Mouse (Mus musculus) bone marrow macrophage, adult 2 months (primary cell): ENCODE results near the gene Inpp5k. TPM values are rescaled to one million over a fixed set of nuclear protein-coding genes. Genes with fewer than 3 reads are reported as not detected.

Experiments
- H3K27ac ChIP-seq: 2 replicates; pipeline ENCODE4 v1.5.1; 2012; ENCODE audit warnings: low read depth, low read length; ENCODE audit not compliant: insufficient read depth
- H3K4me1 ChIP-seq: 2 replicates; pipeline ENCODE4 v1.6.1; 2012; ENCODE audit warnings: low read length; ENCODE audit not compliant: control insufficient read depth, insufficient read depth
- H3K4me3 ChIP-seq: 2 replicates; pipeline ENCODE4 v1.5.1; 2012; ENCODE audit warnings: mild to moderate bottlenecking, low read length, moderate library complexity; ENCODE audit not compliant: insufficient read depth
- CTCF ChIP-seq: IDR thresholded peaks from 2 replicates; pipeline ENCODE4 v1.5.1; 2012; ENCODE audit warnings: low read depth, mild to moderate bottlenecking, low read length, moderate library complexity
- POLR2A ChIP-seq: IDR thresholded peaks from 2 replicates; pipeline ENCODE4 v1.6.1; 2012; ENCODE audit warnings: mild to moderate bottlenecking, low read depth, low read length, borderline replicate concordance
- polyA plus RNA-seq: library from polyadenylated mRNA; stranded (reverse); fragments of >200 nt; gene quantifications from 2 replicates; pipeline ENCODE4 v1.2.4, GENCODE M21; 2012; ENCODE audit not compliant: missing spikeins, insufficient read depth, insufficient read length

Inpp5k gene
- polyA plus RNA-seq, 1 experiment: 101 TPM

DNA sequence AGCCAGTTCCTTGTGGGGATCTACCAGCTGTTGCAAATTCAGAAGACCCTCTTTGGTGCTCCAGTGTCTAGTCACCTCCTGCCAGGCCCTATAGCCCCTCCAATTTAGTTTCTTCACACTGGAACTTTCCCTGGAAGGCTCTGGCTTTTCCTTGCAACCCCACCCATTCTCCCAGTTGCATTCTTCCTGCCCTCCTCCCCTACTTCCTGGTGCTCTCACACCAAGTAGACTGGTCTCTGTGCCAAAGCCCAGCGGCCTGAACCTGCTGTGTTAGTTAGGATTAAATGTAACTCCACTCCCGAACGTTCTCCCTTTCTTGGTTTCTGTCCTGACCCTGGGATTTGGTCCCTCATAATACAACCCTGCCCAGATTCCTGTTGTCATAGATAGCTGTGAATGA is 4.0 kb downstream of the Inpp5k start:
- no peak for TF ChIP-seq POLR2A
- no peak for TF ChIP-seq CTCF
- peaks cover 9% of the 10 kb centered on the region for H3K4me1 ChIP-seq

DNA sequence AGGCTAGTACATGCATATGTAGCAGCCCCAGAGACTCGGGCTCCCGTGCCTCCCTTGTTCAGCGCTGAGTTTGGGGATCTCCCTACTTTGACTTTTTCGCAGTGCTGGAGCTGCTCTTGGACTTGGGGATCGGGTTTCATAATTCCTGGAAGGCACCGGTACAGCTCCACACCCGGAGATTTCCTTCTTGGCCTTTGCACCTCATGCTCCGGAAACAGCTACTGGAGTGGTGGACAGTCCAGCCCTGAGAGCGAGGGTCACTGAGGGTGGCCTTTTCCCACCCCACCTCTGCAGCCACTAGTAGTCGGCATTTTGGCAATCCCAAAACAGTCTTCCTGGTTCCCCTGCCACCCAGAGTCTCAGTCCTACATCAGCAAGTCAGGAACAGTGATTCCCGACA is 4.5 kb downstream of the Inpp5k start:
- H3K4me3 ChIP-seq: no peak overlapping the region
- peaks cover 7% of the 10 kb centered on the region; the same call in 1 of the 2 replicates for H3K4me1 ChIP-seq
- TF ChIP-seq CTCF: no peak
- TF ChIP-seq POLR2A: no peak
- no peak overlapping the region for H3K27ac ChIP-seq

More for the DNA sequence above, 4.0 kb downstream of the Inpp5k start:
- no peak overlapping the region for H3K4me3 ChIP-seq
- H3K27ac ChIP-seq: no peak overlapping the region

DNA sequence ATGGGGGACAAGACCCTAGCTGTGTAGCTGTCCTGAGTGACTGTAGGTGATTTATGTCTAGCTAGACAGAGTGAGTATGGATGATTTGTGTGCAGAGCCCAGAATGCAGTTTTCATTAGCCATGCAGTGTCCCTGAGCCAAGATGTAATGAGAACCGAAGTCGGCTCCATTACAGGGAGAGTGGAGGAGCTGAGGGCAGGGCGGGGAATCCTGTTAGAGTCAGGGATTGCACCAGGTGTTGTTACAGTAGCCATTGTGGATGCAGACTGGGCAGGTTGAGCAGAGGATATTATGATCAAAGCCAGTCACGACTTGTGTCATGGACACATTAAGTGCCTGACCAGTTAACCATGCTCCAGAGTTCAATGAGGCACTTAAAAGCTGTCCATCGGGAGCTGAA is 12.5 kb downstream of the Inpp5k start:
- no peak overlapping the region for H3K4me3 ChIP-seq
- peaks cover 20% of the 10 kb centered on the region for H3K4me1 ChIP-seq
- H3K27ac ChIP-seq: no peak overlapping the region
- TF ChIP-seq CTCF (no peak), POLR2A (no peak)

DNA sequence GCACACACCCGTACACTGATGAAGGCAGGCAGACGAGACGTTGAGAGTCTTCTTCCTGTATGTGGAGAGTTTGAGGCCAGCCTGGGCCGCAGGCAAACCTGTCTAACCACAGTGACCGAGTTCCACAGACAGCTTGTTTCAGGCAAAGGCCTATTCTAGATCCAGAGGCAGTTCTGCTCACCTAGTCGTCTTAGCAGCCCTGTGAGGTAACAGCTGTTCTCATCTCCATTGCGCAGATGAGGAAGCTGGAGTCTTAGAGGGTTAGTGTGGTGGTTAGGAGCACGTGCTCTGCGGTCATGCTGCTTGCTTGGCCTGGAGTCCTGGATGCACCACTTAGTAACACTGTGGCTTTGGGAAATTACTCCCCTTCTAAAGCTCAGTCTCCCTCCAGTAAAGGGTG is 13.9 kb downstream of the Inpp5k start:
- TF ChIP-seq POLR2A (no peak), CTCF (no peak)
- no peak overlapping the region for H3K4me3 ChIP-seq
- H3K27ac ChIP-seq: peak overlapping the region; percentile 66

DNA sequence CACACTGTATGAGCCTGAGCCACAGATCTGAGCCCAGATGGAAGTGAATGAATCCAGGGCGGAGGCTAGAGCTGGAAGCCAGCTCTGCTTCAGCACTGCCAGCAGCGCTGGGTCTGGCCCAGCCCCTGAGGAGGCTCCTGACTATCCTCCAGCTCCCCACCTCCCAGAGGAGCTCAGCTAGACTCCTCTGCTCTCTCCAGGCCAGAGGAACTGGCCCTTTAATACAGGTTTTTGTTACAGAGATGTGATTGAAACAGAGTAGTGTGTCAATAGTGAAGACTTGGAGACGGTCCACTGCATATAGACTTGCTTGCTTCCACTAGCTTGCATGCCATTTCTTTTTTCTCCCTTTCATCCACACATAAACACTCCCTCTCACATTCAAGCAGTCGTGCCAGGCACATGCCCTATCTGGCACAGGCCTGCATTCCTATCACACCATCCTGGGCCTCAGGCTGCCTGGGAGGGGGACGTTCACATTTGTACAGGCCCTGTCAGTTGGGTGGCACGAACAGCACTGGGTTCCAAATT is 17.0 kb downstream of the Inpp5k start:
- no peak for TF ChIP-seq CTCF
- TF ChIP-seq POLR2A: no peak
- Histone ChIP-seq H3K4me1 (peaks cover 40% of the 10 kb centered on the region), H3K27ac (no peak overlapping the region), H3K4me3 (no peak overlapping the region)

More for the DNA sequence above, 13.9 kb downstream of the Inpp5k start:
- H3K4me1 ChIP-seq: peaks cover 32% of the 10 kb centered on the region

DNA sequence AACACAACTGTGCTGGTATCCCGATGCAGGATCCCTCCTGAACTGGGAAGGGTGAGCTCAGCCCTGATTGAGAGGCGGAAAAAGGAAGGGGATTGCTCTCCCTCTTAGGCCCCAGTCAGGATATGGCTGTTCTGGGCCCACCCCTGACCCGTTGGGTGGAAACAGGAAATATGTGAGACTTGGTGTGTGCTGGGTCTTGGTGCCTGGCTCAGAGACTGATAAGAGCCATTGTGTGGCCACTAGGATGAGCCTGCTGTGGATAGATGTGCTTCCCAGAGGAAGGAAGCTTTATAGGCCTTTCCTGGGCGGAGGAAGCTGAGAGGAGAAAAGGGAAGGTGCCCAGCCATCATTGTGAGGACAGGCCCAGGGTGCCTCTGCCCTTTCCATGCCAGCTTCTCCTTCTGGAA is 18.4 kb downstream of the Inpp5k start:
- Histone ChIP-seq H3K4me3 (no peak overlapping the region), H3K4me1 (peaks cover 36% of the 10 kb centered on the region), H3K27ac (peak overlapping the region; percentile 8)
- no peak for TF ChIP-seq POLR2A
- no peak for TF ChIP-seq CTCF

DNA sequence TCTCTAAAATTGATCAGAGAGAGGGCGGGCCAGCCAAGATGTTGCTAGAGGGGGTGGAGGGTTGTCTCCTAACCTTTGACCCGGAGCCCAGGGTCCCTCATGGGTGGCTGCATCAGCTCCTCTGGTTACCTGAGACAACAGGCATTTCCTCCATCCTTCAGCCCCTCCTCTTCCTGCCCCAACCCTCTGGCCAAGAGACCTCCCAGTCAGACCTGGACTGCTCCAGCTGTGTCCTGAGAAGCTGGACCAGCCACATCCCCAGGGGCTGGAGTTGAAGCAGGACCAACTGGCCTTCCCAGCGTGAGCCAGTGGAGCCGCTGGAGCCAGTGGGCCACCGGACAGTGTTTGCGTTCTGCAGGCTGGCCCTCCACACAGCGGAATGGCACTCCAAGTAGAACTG is 19.5 kb downstream of the Inpp5k start, which contains the start of gene Myo1c:
Myo1c (plus strand) TSS at position 194 of the 400 bp plus-strand sequence.
- Histone ChIP-seq H3K4me3 (peak within 1 kb of the TSS; percentile 73), H3K4me1 (peaks cover 37% of the 10 kb centered on the region), H3K27ac (peak within 1 kb of the TSS; percentile 90)
- TF ChIP-seq POLR2A (no peak), CTCF (no peak)

DNA sequence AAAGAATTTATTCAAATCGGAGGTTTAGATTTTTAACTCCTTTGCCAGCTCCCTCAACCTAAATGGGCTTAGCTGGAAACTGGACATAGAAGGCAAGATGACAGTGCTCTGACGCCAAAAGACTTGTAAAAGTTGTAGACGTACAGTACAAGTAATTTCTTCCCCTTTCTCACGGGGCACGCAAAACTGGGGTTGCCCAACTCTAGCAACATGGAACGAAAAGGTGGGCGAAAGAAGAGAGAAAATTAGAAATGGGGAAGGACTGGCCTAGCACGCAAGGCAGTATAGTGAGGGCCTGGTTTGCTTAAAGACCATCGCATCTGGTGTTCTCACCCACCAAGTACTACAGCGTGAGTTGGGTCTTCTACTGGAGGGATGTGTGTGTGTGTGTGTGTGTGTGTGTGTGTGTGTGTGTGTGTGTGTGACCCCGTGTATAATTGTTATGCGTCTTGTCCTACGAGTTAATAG is 20.2 kb downstream of the Inpp5k start:
- peak overlapping the region; percentile 73 for H3K4me3 ChIP-seq
- TF ChIP-seq POLR2A: no peak
- TF ChIP-seq CTCF: no peak
- H3K27ac ChIP-seq: peak overlapping the region; percentile 90
- H3K4me1 ChIP-seq: peaks cover 32% of the 10 kb centered on the region

DNA sequence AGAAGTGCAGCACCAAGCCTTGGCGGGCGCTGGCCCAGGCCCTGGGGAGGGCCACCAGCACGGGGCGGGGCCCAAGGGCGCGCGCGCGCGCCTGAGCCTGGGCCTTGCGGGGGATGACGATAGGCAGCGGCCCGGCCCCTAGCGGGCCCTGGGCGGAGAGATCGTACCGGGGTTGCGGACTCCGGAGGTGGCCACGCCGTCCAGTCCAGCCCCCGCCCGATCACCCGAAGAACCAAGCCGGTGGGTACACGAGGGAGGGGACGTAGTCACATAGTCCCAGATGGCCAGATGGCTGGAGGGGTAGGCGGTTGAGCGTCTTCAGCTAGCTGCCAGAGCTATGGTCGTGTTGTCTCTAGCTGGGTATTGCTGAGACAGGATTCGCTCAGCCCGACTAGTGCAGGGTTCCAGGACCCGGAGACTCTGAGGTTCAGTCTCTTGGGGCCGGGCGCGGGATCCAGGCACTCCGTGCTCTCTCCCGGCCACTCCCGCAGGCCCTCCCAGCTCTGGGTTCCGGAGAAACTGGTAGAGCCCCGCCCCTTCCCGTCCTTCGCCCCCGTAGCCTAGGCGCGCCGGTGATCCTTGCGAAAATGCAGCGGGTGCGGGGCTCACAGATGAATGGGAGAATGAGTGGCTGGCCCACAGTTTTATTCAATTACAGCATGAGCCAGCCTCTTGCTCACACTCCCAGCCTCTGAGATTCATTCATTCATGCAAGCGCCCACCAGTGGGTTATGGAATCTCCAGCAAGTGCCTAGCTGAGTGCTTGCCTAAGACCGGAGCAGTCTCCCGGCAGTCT is 20.8 kb downstream of the Inpp5k start:
- H3K4me3 ChIP-seq: peak overlapping the region; percentile 73
- TF ChIP-seq POLR2A (no peak), CTCF (no peak)
- H3K27ac ChIP-seq: peak overlapping the region; percentile 90
- H3K4me1 ChIP-seq: peaks cover 32% of the 10 kb centered on the region
